Mouse (Mus musculus): ENCODE data around the gene Dcun1d4. TPM values are rescaled to one million over a fixed set of nuclear protein-coding genes. Genes with fewer than 3 reads are reported as not detected.

Gene Dcun1d4
- polyA plus RNA-seq, 1 experiment: 5.3 TPM

DNA sequence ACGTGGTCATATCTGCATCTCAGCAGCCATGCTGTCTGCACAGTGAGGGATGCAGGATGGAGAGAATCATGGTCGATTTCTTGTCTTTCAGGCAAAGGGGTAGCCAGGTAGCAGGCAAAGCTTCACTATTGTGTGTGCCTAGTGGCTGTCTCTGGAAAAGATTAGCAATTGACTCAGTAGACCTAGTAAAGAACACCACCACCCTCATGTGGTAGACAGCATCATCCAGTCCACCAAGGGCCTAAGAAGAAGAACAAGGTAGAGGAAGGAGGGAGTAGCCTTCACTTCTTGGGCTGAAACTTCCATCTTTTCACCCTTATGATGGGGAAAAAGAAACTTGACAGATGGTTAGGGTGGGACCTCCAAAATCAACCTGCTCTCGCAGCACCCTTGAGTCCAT lies 122.1 kb downstream of the Dcun1d4 start:
- TF ChIP-seq POLR2AphosphoS2 (IDR thresholded peaks at IDR 0.05; ENCODE audit: insufficient read length, low read depth): no peak
- no peak for TF ChIP-seq REST (IDR thresholded peaks at IDR 0.05; ENCODE audit: insufficient read depth, insufficient read length)
- TF ChIP-seq E2F4 (IDR thresholded peaks at IDR 0.05; ENCODE audit: insufficient read depth): no peak
- no peak for TF ChIP-seq CEBPB (IDR thresholded peaks at IDR 0.05; ENCODE audit: insufficient read depth, poor library complexity, severe bottlenecking)
- no peak for TF ChIP-seq POLR2A (IDR thresholded peaks at IDR 0.05; ENCODE audit: insufficient read length, low read depth)
- H3K79me2 ChIP-seq (ENCODE audit: control insufficient read depth, insufficient read depth): no peaks in the 10 kb centered on the region

DNA sequence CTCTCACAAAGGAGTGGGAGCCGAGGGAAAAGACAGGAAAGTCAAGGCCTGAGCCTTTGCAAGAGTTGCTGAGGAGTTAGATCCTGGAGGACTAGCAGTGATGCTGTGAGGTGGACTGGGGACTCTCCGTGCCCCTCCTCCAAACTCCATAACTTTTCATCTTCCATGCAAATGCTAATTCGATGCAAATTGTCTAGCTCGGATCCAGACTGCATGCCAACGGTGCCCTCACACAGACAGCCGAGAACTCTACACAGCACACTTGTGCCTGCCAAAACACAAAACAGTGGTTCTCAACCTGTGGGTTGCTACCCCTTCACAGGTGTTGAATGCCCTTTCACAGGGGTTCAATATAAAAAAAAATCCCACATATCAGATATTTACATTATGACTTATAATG lies 123.7 kb downstream of the Dcun1d4 start:
- Histone ChIP-seq H3K36me3 (ENCODE audit: control insufficient read depth, insufficient read depth) (no peaks in the 10 kb centered on the region), H3K4me3 (no peak overlapping the region), H3K79me2 (ENCODE audit: control insufficient read depth, insufficient read depth) (no peaks in the 10 kb centered on the region), H3ac (ENCODE audit: control insufficient read depth, insufficient read length) (no peak overlapping the region), H3K27me3 (ENCODE audit: control insufficient read depth, insufficient read depth, insufficient read length) (no peaks in the 10 kb centered on the region), H3K4me2 (ENCODE audit: low read depth) (no peak overlapping the region)
- TF ChIP-seq SRF (IDR thresholded peaks at IDR 0.05; ENCODE audit: control insufficient read depth, insufficient read length, low read depth) (no peak), MYOD1 (IDR thresholded peaks at IDR 0.05; ENCODE audit: control insufficient read depth in 1 of 3, insufficient read length in 2 of 3, low read depth in 2 of 3) (no peak)

More for the DNA sequence above, 122.1 kb downstream of the Dcun1d4 start:
- Histone ChIP-seq H3K4me3 (no peak overlapping the region), H3K4me2 (ENCODE audit: low read depth) (no peak overlapping the region), H3K36me3 (ENCODE audit: control insufficient read depth, insufficient read depth) (no peaks in the 10 kb centered on the region), H3ac (ENCODE audit: control insufficient read depth, insufficient read length) (no peak overlapping the region), H3K27me3 (ENCODE audit: control insufficient read depth, insufficient read depth, insufficient read length) (no peaks in the 10 kb centered on the region)

DNA sequence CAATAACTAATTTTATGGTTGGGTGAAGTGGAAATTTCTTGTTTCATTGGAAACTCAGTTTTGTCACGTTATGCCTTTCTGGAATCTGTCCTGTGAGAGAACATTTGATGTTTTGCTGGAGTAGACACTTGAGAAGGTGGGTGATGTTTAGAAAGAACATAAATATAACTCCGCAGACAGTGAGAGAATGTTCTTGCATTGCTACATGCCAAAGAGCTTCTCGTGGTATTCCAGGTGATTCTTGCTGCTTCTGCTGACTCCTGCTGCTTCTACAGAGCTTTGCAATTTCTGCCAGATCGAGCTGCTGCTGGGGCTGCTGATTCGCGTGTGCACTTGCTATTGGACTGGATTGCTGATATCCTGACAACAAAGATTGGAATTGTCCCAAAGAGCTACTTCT lies 124.2 kb downstream of the Dcun1d4 start:
- Histone ChIP-seq H3K4me2 (ENCODE audit: low read depth) (no peak overlapping the region), H3K27me3 (ENCODE audit: control insufficient read depth, insufficient read depth, insufficient read length) (no peaks in the 10 kb centered on the region), H3K4me3 (no peak overlapping the region), H3K36me3 (ENCODE audit: control insufficient read depth, insufficient read depth) (no peaks in the 10 kb centered on the region), H3ac (ENCODE audit: control insufficient read depth, insufficient read length) (no peak overlapping the region), H3K79me2 (ENCODE audit: control insufficient read depth, insufficient read depth) (no peaks in the 10 kb centered on the region)
- TF ChIP-seq POLR2A (IDR thresholded peaks at IDR 0.05; ENCODE audit: insufficient read length, low read depth): no peak
- TF ChIP-seq SRF (IDR thresholded peaks at IDR 0.05; ENCODE audit: control insufficient read depth, insufficient read length, low read depth): no peak
- TF ChIP-seq MYOD1 (IDR thresholded peaks at IDR 0.05; ENCODE audit: control insufficient read depth in 1 of 3, insufficient read length in 2 of 3, low read depth in 2 of 3): no peak
- no peak for TF ChIP-seq REST (IDR thresholded peaks at IDR 0.05; ENCODE audit: insufficient read depth, insufficient read length)
- TF ChIP-seq CEBPB (IDR thresholded peaks at IDR 0.05; ENCODE audit: insufficient read depth, poor library complexity, severe bottlenecking): no peak

Other genes with a start within 250 kb of the Dcun1d4 start
- 15.3 TPM for gene Fryl, start 224.4 kb upstream of the Dcun1d4 start, polyA plus RNA-seq (2012; fragmentation: generic; extraction: Trizol)
- 213 TPM for gene Ociad1, start 188.2 kb upstream of the Dcun1d4 start, polyA plus RNA-seq (2012; fragmentation: generic; extraction: Trizol)
- 4.1 TPM for gene Ociad2, start 140.0 kb upstream of the Dcun1d4 start, polyA plus RNA-seq (2012; fragmentation: generic; extraction: Trizol)
- 0.02 TPM for gene Cwh43, start 74.9 kb upstream of the Dcun1d4 start, polyA plus RNA-seq (2012; fragmentation: generic; extraction: Trizol)
- not detected for gene Lrrc66, start 151.5 kb downstream of the Dcun1d4 start, polyA plus RNA-seq (2012; fragmentation: generic; extraction: Trizol)
- 45.7 TPM for gene Sgcb, start 166.8 kb downstream of the Dcun1d4 start, polyA plus RNA-seq (2012; fragmentation: generic; extraction: Trizol)
- not detected for gene Spata18, start 170.4 kb downstream of the Dcun1d4 start, polyA plus RNA-seq (2012; fragmentation: generic; extraction: Trizol)

Data from myocyte (in vitro differentiated cells).